Mouse (Mus musculus) liver, adult 2 months (tissue): ENCODE measurements around the gene Cep164. TPM values are rescaled to one million over a fixed set of nuclear protein-coding genes. Genes with fewer than 3 reads are reported as not detected.

ENCODE experiments used
- DNase-seq: peaks from one replicate; pipeline ENCODE4 v3.0.0-alpha.2; 2011; ENCODE audit warnings: low read depth, low spot score; ENCODE audit errors: extremely low read depth
- H3K27ac ChIP-seq: fragments of 200-500 bp; replicated peaks from 2 replicates; pipeline ENCODE4 v1.5.1; 2012; ENCODE audit warnings: low read depth, mild to moderate bottlenecking, control low read depth, inconsistent platforms, low read length; ENCODE audit not compliant: insufficient read depth
- H3K27me3 ChIP-seq: fragments of 200-500 bp; 2 replicates; pipeline ENCODE4 v1.6.1; 2012; ENCODE audit warnings: mild to moderate bottlenecking, moderate library complexity, low read length, inconsistent platforms; ENCODE audit not compliant: control insufficient read depth, insufficient read depth
- H3K36me3 ChIP-seq: fragments of 200-500 bp; 2 replicates; pipeline ENCODE4 v1.6.1; 2012; ENCODE audit warnings: low read length, inconsistent platforms; ENCODE audit not compliant: control insufficient read depth, insufficient read depth
- H3K4me1 ChIP-seq: fragments of 200-500 bp; 2 replicates; pipeline ENCODE4 v1.6.1; 2011; ENCODE audit warnings: low read length; ENCODE audit not compliant: control insufficient read depth, insufficient read depth
- H3K4me3 ChIP-seq: fragments of 200-500 bp; 2 replicates; pipeline ENCODE4 v1.5.1; 2011; ENCODE audit warnings: low read depth, mild to moderate bottlenecking, control low read depth, low read length, moderate library complexity; ENCODE audit not compliant: insufficient read depth
- H3K79me2 ChIP-seq: fragments of 200-500 bp; 2 replicates; pipeline ENCODE4 v1.6.1; 2012; ENCODE audit warnings: inconsistent platforms, mild to moderate bottlenecking, low read length, moderate library complexity; ENCODE audit not compliant: control insufficient read depth, insufficient read depth
- H3K9ac ChIP-seq: fragments of 200-500 bp; 2 replicates; pipeline ENCODE4 v1.6.1; 2012; ENCODE audit warnings: low read depth, mild to moderate bottlenecking, control low read depth, inconsistent platforms, low read length
- CTCF ChIP-seq: fragments of 200-500 bp; IDR thresholded peaks from 2 replicates; pipeline ENCODE4 v1.5.1; 2011; ENCODE audit warnings: low read depth, low read length, control low read depth
- POLR2A ChIP-seq: fragments of 200-500 bp; IDR thresholded peaks from 2 replicates; pipeline ENCODE4 v1.6.1; 2011; ENCODE audit warnings: low read length, control low read depth; ENCODE audit not compliant: insufficient read depth; ENCODE audit errors: extremely low read depth
- WGBS: fragments of 180-500 bp; shearing (Covaris S2); methylation state at CpG from one replicate; pipeline ENCODE4 v1.1.7; 2018; 5-methylcytosine and 5-hydroxymethylcytosine counted together
- polyA plus RNA-seq: library from polyadenylated mRNA; depleted of rRNA; stranded (reverse); fragments of >200 nt; gene quantifications from 2 replicates; pipeline ENCODE4 v1.2.3, GENCODE M21; 2012
- total RNA-seq: library from RNA; depleted of rRNA; stranded (reverse); fragments of >200 nt; gene quantifications from 2 replicates; pipeline ENCODE4 v1.2.3, GENCODE M21; 2014

Gene Cep164
- total and polyA plus RNA-seq, 2 experiments = 4.1 to 8.3 TPM

GRCm38 (mm10) chr9:45815525-45815924 is 13.0 kb downstream of the Cep164 start:
- H3K27me3 ChIP-seq = no peaks in the 10 kb centered on the region
- no peak overlapping the region for H3K9ac ChIP-seq
- H3K79me2 ChIP-seq = no peaks in the 10 kb centered on the region
- DNase-seq = no peak
- WGBS = 78% methylated on average over 10 of the region's 10 CpGs
- TF ChIP-seq CTCF = no peak
- TF ChIP-seq POLR2A = no peak
- no peak overlapping the region for H3K4me3 ChIP-seq
- H3K36me3 ChIP-seq = no peaks in the 10 kb centered on the region
- H3K27ac ChIP-seq = no peak overlapping the region
- 0 out of 2 replicates have a peak, but pooled peaks cover 1% of the 10 kb centered on the region for H3K4me1 ChIP-seq

DNA sequence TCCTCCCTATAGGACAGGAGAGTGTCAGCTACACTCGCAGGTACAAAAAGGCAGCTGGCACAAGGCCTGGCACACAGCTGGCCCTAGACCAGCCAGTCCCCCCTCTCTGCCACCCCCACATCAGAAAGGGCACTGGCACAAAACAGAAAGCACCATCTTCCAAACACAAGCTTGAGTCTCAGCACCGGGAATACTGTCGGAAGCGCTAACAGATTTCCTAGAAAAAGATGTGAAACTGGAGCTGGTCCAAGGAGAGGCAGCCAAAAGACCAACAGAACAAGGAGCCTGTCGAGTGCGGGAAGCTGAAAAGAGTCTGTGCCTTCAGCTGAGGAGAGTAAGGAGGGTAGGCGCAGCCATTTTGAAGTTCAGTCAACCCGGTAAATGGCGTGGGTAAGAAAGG is 13.4 kb downstream of the Cep164 start:
- H3K27ac ChIP-seq = no peak overlapping the region
- H3K79me2 ChIP-seq = no peaks in the 10 kb centered on the region
- H3K4me1 ChIP-seq = 0 out of 2 replicates have a peak, but pooled peaks cover 1% of the 10 kb centered on the region
- DNase-seq = no peak
- no peaks in the 10 kb centered on the region for H3K36me3 ChIP-seq
- H3K9ac ChIP-seq = no peak overlapping the region
- H3K4me3 ChIP-seq = no peak overlapping the region
- 43% methylated on average over 9 of the region's 9 CpGs for WGBS
- TF ChIP-seq CTCF (no peak), POLR2A (no peak)
- no peaks in the 10 kb centered on the region for H3K27me3 ChIP-seq

- Histone ChIP-seq H3K9ac (no peak overlapping the region), H3K27ac (no peak overlapping the region), H3K4me3 (no peak overlapping the region), H3K79me2 (no peaks in the 10 kb centered on the region), H3K4me1 (0 out of 2 replicates have a peak, but pooled peaks cover 1% of the 10 kb centered on the region), H3K36me3 (no peaks in the 10 kb centered on the region; the same call in 1 of the 2 replicates), H3K27me3 (no peaks in the 10 kb centered on the region)
- no peak for TF ChIP-seq POLR2A
- no peak for TF ChIP-seq CTCF
- 66% methylated on average over 5 of the region's 5 CpGs for WGBS
- no peak for DNase-seq
These were observed 16.5 kb downstream of the Cep164 start for GRCm38 (mm10) chr9:45811946-45812345.

DNA sequence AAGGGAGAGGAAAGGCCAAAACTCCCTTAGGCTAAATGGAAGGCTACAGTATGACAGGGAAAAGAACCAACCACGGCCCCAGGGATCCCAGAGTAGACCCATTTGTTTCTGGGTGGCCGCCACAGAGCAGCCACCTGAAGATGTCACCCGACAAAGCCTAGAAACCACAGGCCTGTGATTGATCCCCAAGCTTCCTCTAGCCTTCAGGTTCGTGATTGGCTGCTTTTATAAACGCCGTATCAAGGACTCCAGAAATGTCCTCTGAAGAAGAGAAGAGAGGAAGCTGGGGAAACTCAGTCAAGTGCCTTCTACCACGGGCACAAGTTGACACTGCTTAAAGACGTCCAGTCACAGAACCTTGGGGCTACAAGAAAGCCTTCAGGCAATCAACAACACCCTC is 20.7 kb downstream of the Cep164 start:
- TF ChIP-seq CTCF (no peak), POLR2A (no peak)
- no peak for DNase-seq
- Histone ChIP-seq H3K36me3 (peaks cover 2% of the 10 kb centered on the region; the same call in 1 of the 2 replicates), H3K27ac (no peak overlapping the region), H3K9ac (no peak overlapping the region), H3K4me1 (no peaks in the 10 kb centered on the region), H3K79me2 (no peaks in the 10 kb centered on the region), H3K4me3 (no peak overlapping the region), H3K27me3 (no peaks in the 10 kb centered on the region)
- WGBS = 93% methylated on average over 8 of the region's 8 CpGs

DNA sequence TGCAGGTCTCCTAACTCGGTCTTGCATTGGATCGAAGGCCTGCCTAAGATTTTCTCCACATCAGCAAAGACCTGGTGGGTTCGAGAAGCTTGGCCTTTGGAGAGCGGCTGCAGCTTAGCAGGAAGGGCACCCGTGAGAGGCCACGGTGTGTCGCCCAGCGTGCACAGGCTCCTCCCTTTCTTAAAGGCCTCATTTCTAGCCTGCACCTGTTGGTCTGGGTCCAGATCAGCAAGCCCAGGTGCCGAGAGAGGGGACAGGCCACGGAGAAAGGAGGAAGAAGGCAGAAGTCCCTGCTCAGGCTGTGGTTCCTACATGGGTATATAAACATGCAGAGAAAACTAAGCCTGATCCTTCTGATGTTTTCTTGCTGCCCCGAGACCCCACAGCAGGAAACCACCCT is 21.2 kb downstream of the Cep164 start:
- no peak overlapping the region for H3K9ac ChIP-seq
- no peaks in the 10 kb centered on the region for H3K4me1 ChIP-seq
- TF ChIP-seq CTCF (no peak), POLR2A (no peak)
- peaks cover 2% of the 10 kb centered on the region; the same call in 1 of the 2 replicates for H3K36me3 ChIP-seq
- no peaks in the 10 kb centered on the region for H3K79me2 ChIP-seq
- H3K27me3 ChIP-seq = no peaks in the 10 kb centered on the region
- no peak overlapping the region for H3K27ac ChIP-seq
- H3K4me3 ChIP-seq = no peak overlapping the region
- 93% methylated on average over 11 of the region's 11 CpGs for WGBS
- no peak for DNase-seq

- H3K27me3 ChIP-seq = no peaks in the 10 kb centered on the region
- no peak overlapping the region for H3K27ac ChIP-seq
- no peak overlapping the region for H3K4me3 ChIP-seq
- no peak for TF ChIP-seq POLR2A
- no peak for TF ChIP-seq CTCF
- no peaks in the 10 kb centered on the region for H3K4me1 ChIP-seq
- no peaks in the 10 kb centered on the region for H3K79me2 ChIP-seq
- peaks cover 2% of the 10 kb centered on the region; the same call in 1 of the 2 replicates for H3K36me3 ChIP-seq
- H3K9ac ChIP-seq = no peak overlapping the region
- DNase-seq = no peak
- 96% methylated on average over 11 of the region's 11 CpGs for WGBS
These were observed 21.6 kb downstream of the Cep164 start for GRCm38 (mm10) chr9:45806847-45807246.
